Mouse (Mus musculus): ENCODE measurements around the gene Gdpd5.
A peak's percentile ranks its signal among the peaks of the same experiment; 100 is the strongest.

DNA sequence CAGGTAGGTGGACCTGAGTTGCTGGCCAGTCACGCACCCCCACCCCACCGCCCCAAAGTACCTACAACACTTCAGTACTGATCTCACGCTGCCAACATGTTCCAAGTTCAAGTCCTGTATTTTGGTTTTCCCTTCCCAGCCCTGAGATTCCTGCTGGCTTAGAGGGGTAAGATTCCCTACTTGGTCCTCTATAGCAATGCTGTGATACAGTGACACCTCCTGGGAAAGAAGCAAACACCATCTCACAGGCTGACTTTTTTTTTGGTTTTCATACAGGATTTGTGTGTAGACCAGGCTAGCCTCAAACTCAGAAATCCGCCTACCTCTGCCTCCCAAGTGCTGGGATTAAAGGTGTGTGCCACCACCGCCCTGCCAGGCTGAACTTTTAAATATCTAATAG is 96.0 kb downstream of the Gdpd5 start:
- TF ChIP-seq POLR2A (IDR thresholded peaks at IDR 0.05; ENCODE audit: control insufficient read depth in 1 of 2, insufficient read depth in 1 of 2, low read depth in 1 of 2, low read length in 2 of 2, poor library complexity in 1 of 2), result peak in 1 of 2 experiments; percentile 43; a peak in 1 of 4 replicates
- TF ChIP-seq USF1 (IDR thresholded peaks at IDR 0.05; ENCODE audit: low read depth, low read length), result no peak
- TF ChIP-seq CTCF (IDR thresholded peaks at IDR 0.05 in 2 of 3, conservative IDR thresholded peaks at IDR 0.05 in 1 of 3; ENCODE audit: control insufficient read depth in 1 of 3, insufficient read depth in 1 of 3, low read depth in 2 of 3, low read length in 3 of 3, poor library complexity in 1 of 3, severe bottlenecking in 1 of 3), result no peak
- no peak for TF ChIP-seq EP300 (IDR thresholded peaks at IDR 0.05; ENCODE audit: low read depth in 1 of 2, low read length in 2 of 2)
- TF ChIP-seq POLR2AphosphoS5 (IDR thresholded peaks at IDR 0.05; ENCODE audit: borderline replicate concordance, low read depth, low read length), result no peak
- TF ChIP-seq HCFC1 (IDR thresholded peaks at IDR 0.05; ENCODE audit: low read depth, low read length), result no peak
- no peak for TF ChIP-seq MYC (IDR thresholded peaks at IDR 0.05; ENCODE audit: low read depth, low read length)
- no peak for TF ChIP-seq ETS1 (IDR thresholded peaks at IDR 0.05; ENCODE audit: low read depth, low read length)
- no peak for TF ChIP-seq MAFK (IDR thresholded peaks at IDR 0.05; ENCODE audit: borderline replicate concordance, low read depth, low read length)
- TF ChIP-seq MAX (IDR thresholded peaks at IDR 0.05; ENCODE audit: low read length), result no peak
